Mouse (Mus musculus) adrenal gland, postnatal 4 days (tissue): ENCODE data around the gene Bcl11a. TPM values are rescaled to one million over a fixed set of nuclear protein-coding genes. Genes with fewer than 3 reads are reported as not detected.
"Not testable (repeated sequence)": the region's sequence is repeated elsewhere in the genome, so short reads cannot be mapped to it uniquely, and the experiment has no call there.

ENCODE experiments used
- DNase-seq, 2 experiments: peaks; one replicate each; pipeline ENCODE4 v3.0.0; 2021 to 2022; ENCODE audit warnings: low spot score in 2 of 2, mixed read lengths in 2 of 2
- total RNA-seq, 2 experiments: library from RNA; stranded (reverse); gene quantifications; 2 replicates each; pipeline ENCODE4 v1.2.3; 2021

Gene Bcl11a
- total RNA-seq, 2 experiments from 2014 or later, result 5.9 to 7.8 TPM

- no peak for DNase-seq
Measured at GRCm38 (mm10) chr11:24098662-24099061, 20.8 kb downstream of the Bcl11a start.

- no peak for DNase-seq
Measured at GRCm38 (mm10) chr11:24099215-24099614, 21.4 kb downstream of the Bcl11a start.

GRCm38 (mm10) chr11:24099886-24100293, 22.0 kb downstream of the Bcl11a start:
- no peak for DNase-seq

GRCm38 (mm10) chr11:24100449-24101070, 22.7 kb downstream of the Bcl11a start:
- DNase-seq, result no peak

- DNase-seq, result no peak
Measured at GRCm38 (mm10) chr11:24101625-24102024, 23.8 kb downstream of the Bcl11a start.

GRCm38 (mm10) chr11:24102372-24102771, 24.5 kb downstream of the Bcl11a start:
- no peak for DNase-seq

- DNase-seq, result no peak
Measured at GRCm38 (mm10) chr11:24103128-24103742, 25.4 kb downstream of the Bcl11a start.

- no peak for DNase-seq
Measured at GRCm38 (mm10) chr11:24107414-24107813, 29.6 kb downstream of the Bcl11a start.

GRCm38 (mm10) chr11:24108974-24109373, 31.1 kb downstream of the Bcl11a start:
- DNase-seq, result no peak

- DNase-seq, result no peak
Measured at GRCm38 (mm10) chr11:24109388-24109787, 31.5 kb downstream of the Bcl11a start.

- no peak for DNase-seq
Measured at GRCm38 (mm10) chr11:24110113-24110512, 32.3 kb downstream of the Bcl11a start.

GRCm38 (mm10) chr11:24111720-24112119, 33.9 kb downstream of the Bcl11a start:
- DNase-seq, result no peak

GRCm38 (mm10) chr11:24115017-24115752, 37.3 kb downstream of the Bcl11a start:
- DNase-seq, result no peak

GRCm38 (mm10) chr11:24116041-24116440, 38.2 kb downstream of the Bcl11a start:
- DNase-seq, result no peak

GRCm38 (mm10) chr11:24116582-24117318, 38.9 kb downstream of the Bcl11a start:
- no peak for DNase-seq

GRCm38 (mm10) chr11:24121136-24121535, 43.3 kb downstream of the Bcl11a start:
- no peak for DNase-seq

GRCm38 (mm10) chr11:24122899-24123298, 45.0 kb downstream of the Bcl11a start:
- DNase-seq, result no peak

GRCm38 (mm10) chr11:24123991-24124390, 46.1 kb downstream of the Bcl11a start:
- no peak for DNase-seq

GRCm38 (mm10) chr11:24125098-24125497, 47.2 kb downstream of the Bcl11a start:
- DNase-seq, result no peak

GRCm38 (mm10) chr11:24128001-24128400, 50.1 kb downstream of the Bcl11a start:
- DNase-seq, result no peak

- not testable (repeated sequence) for DNase-seq
Measured at GRCm38 (mm10) chr11:24128880-24129279, 51.0 kb downstream of the Bcl11a start.
